Mouse (Mus musculus) liver, embryonic 11.5 days (tissue): ENCODE results near the gene Cabp7. TPM values are rescaled to one million over a fixed set of nuclear protein-coding genes. Genes with fewer than 3 reads are reported as not detected.

Experiments
- ATAC-seq: fragments of 200-750 bp; cut with Nextera tagmentation; replicated peaks from 2 replicates; pipeline ENCODE4 v1.8.0; 2017; ENCODE audit warnings: moderate number of reproducible peaks, mild to moderate bottlenecking, moderate TSS enrichment, moderate library complexity; ENCODE audit not compliant: low FRiP score
- DNase-seq: peaks from one replicate; pipeline ENCODE4 v3.0.0-alpha.2; 2017; ENCODE audit warnings: low spot score
- H3K27ac ChIP-seq: fragments of 300-500 bp; sonication (generic); 2 replicates; pipeline ENCODE4 v1.5.1; 2014; ENCODE audit warnings: mild to moderate bottlenecking, low read depth, low read length, control low read depth
- H3K27me3 ChIP-seq: fragments of 300-500 bp; sonication (generic); replicated peaks from 2 replicates; pipeline ENCODE4 v1.6.1; 2014; ENCODE audit warnings: low read length, mixed read lengths; ENCODE audit not compliant: control insufficient read depth, insufficient read depth
- H3K36me3 ChIP-seq: fragments of 300-500 bp; sonication (generic); 2 replicates; pipeline ENCODE4 v1.6.1; 2014; ENCODE audit warnings: mild to moderate bottlenecking, low read length, moderate library complexity, mixed read lengths; ENCODE audit not compliant: control insufficient read depth, insufficient read depth
- H3K4me1 ChIP-seq: fragments of 300-500 bp; sonication (generic); replicated peaks from 2 replicates; pipeline ENCODE4 v1.6.1; 2014; ENCODE audit warnings: low read length, mixed read lengths; ENCODE audit not compliant: control insufficient read depth, insufficient read depth
- H3K4me2 ChIP-seq: fragments of 300-500 bp; sonication (generic); 2 replicates; pipeline ENCODE4 v1.6.1; 2014; ENCODE audit warnings: mild to moderate bottlenecking, control low read depth, moderate library complexity
- H3K4me3 ChIP-seq: fragments of 300-500 bp; sonication (generic); 2 replicates; pipeline ENCODE4 v1.5.1; 2014; ENCODE audit warnings: low read depth, low read length, control low read depth
- H3K9ac ChIP-seq: fragments of 300-500 bp; sonication (generic); 2 replicates; pipeline ENCODE4 v1.6.1; 2014; ENCODE audit warnings: low read depth, low read length, control low read depth
- H3K9me3 ChIP-seq: fragments of 300-500 bp; sonication (generic); 2 replicates; pipeline ENCODE4 v1.6.1; 2016; ENCODE audit warnings: low read length, inconsistent platforms, mixed read lengths; ENCODE audit not compliant: control insufficient read depth
- WGBS: fragments of 180-500 bp; shearing (Covaris S2); extraction: QIAGEN DNeasy Blood & Tissue Kit; methylation state at CpG from one replicate; pipeline ENCODE4 v1.1.7; 2014; 5-methylcytosine and 5-hydroxymethylcytosine counted together
- polyA plus RNA-seq: library from polyadenylated mRNA; unstranded; fragments of >200 nt; fragmentation: Nextera tagmentation; extraction: Ambion mirVana; gene quantifications from 2 replicates; pipeline ENCODE4 v1.2.1, GENCODE M21; 2014

Gene Cabp7
- polyA plus RNA-seq, 1 experiment from 2014 or later: 0.33 TPM

- H3K9ac ChIP-seq: no peak overlapping the region
- H3K9me3 ChIP-seq: no peaks in the 10 kb centered on the region
- no peaks in the 10 kb centered on the region for H3K4me1 ChIP-seq
- no peak for ATAC-seq
- no peak overlapping the region for H3K27ac ChIP-seq
- peaks cover 24% of the 10 kb centered on the region for H3K27me3 ChIP-seq
- H3K4me2 ChIP-seq: no peak overlapping the region
- no peaks in the 10 kb centered on the region for H3K36me3 ChIP-seq
- WGBS: 54% methylated on average over 11 of the region's 11 CpGs
- DNase-seq: no peak
- H3K4me3 ChIP-seq: no peak overlapping the region
These were observed 10.6 kb upstream of the Cabp7 start for GRCm38 (mm10) chr11:4756984-4757788.

GRCm38 (mm10) chr11:4756460-4756859 is 9.9 kb upstream of the Cabp7 start:
- Histone ChIP-seq H3K9ac (no peak overlapping the region), H3K4me1 (no peaks in the 10 kb centered on the region), H3K4me3 (no peak overlapping the region), H3K27ac (no peak overlapping the region), H3K27me3 (peaks cover 24% of the 10 kb centered on the region), H3K36me3 (no peaks in the 10 kb centered on the region), H3K9me3 (no peaks in the 10 kb centered on the region), H3K4me2 (no peak overlapping the region)
- WGBS: 70% methylated on average over 9 of the region's 9 CpGs
- DNase-seq (no peak), ATAC-seq (no peak)

GRCm38 (mm10) chr11:4754867-4755266 is 8.3 kb upstream of the Cabp7 start:
- Histone ChIP-seq H3K36me3 (no peaks in the 10 kb centered on the region), H3K9ac (no peak overlapping the region), H3K4me3 (no peak overlapping the region), H3K9me3 (no peaks in the 10 kb centered on the region), H3K27me3 (peaks cover 25% of the 10 kb centered on the region), H3K4me2 (no peak overlapping the region), H3K27ac (no peak overlapping the region), H3K4me1 (no peaks in the 10 kb centered on the region)
- ATAC-seq (no peak), DNase-seq (no peak)
- 82% methylated on average over 11 of the region's 11 CpGs for WGBS

GRCm38 (mm10) chr11:4754036-4754435 is 7.5 kb upstream of the Cabp7 start:
- 82% methylated on average over 3 of the region's 3 CpGs for WGBS
- Histone ChIP-seq H3K9ac (no peak overlapping the region), H3K4me1 (no peaks in the 10 kb centered on the region), H3K27me3 (peaks cover 33% of the 10 kb centered on the region), H3K4me2 (no peak overlapping the region), H3K36me3 (no peaks in the 10 kb centered on the region), H3K27ac (no peak overlapping the region), H3K9me3 (no peaks in the 10 kb centered on the region), H3K4me3 (no peak overlapping the region)
- no peak for DNase-seq
- no peak for ATAC-seq

- Histone ChIP-seq H3K4me3 (no peak overlapping the region), H3K4me2 (no peak overlapping the region), H3K27ac (no peak overlapping the region), H3K27me3 (peaks cover 45% of the 10 kb centered on the region), H3K4me1 (no peaks in the 10 kb centered on the region), H3K9ac (no peak overlapping the region), H3K36me3 (no peaks in the 10 kb centered on the region), H3K9me3 (no peaks in the 10 kb centered on the region)
- WGBS: 49% methylated on average over 10 of the region's 10 CpGs
- no peak for ATAC-seq
- DNase-seq: no peak
These were observed 6.3 kb upstream of the Cabp7 start for GRCm38 (mm10) chr11:4752836-4753235.

- Histone ChIP-seq H3K4me2 (no peak overlapping the region), H3K4me1 (peaks cover 6% of the 10 kb centered on the region), H3K36me3 (no peaks in the 10 kb centered on the region), H3K9ac (no peak overlapping the region), H3K27me3 (peaks cover 66% of the 10 kb centered on the region), H3K9me3 (no peaks in the 10 kb centered on the region), H3K27ac (no peak overlapping the region), H3K4me3 (no peak overlapping the region)
- 5% methylated on average over 9 of the region's 9 CpGs for WGBS
- no peak; the same call in 1 of the 2 replicates for ATAC-seq
- peak; percentile 77 for DNase-seq
These were observed 3.7 kb upstream of the Cabp7 start for GRCm38 (mm10) chr11:4750263-4750662.

GRCm38 (mm10) chr11:4747285-4747684 is 707 bp upstream of the Cabp7 start:
- Histone ChIP-seq H3K27me3 (peaks cover 90% of the 10 kb centered on the region), H3K4me1 (peaks cover 6% of the 10 kb centered on the region), H3K4me2 (peak overlapping the region; percentile 76), H3K36me3 (no peaks in the 10 kb centered on the region), H3K9ac (no peak overlapping the region), H3K9me3 (no peaks in the 10 kb centered on the region), H3K4me3 (peak overlapping the region; percentile 48), H3K27ac (no peak overlapping the region)
- 2% methylated on average over 12 of the region's 12 CpGs for WGBS
- ATAC-seq (no peak), DNase-seq (no peak)

- Histone ChIP-seq H3K4me3 (peak overlapping the region; percentile 48), H3K4me1 (peaks cover 6% of the 10 kb centered on the region), H3K9ac (no peak overlapping the region), H3K4me2 (peak overlapping the region; percentile 76), H3K27me3 (peaks cover 84% of the 10 kb centered on the region), H3K9me3 (no peaks in the 10 kb centered on the region), H3K36me3 (no peaks in the 10 kb centered on the region), H3K27ac (no peak overlapping the region)
- DNase-seq (no peak), ATAC-seq (no peak)
- WGBS: under 1% methylated on average over 38 of the region's 39 CpGs
These were observed 609 bp downstream of the Cabp7 start for GRCm38 (mm10) chr11:4745969-4746368.

- WGBS: 56% methylated on average over 6 of the region's 6 CpGs
- DNase-seq (no peak), ATAC-seq (no peak)
- Histone ChIP-seq H3K9ac (no peak overlapping the region), H3K27ac (no peak overlapping the region), H3K4me1 (peaks cover 6% of the 10 kb centered on the region), H3K9me3 (no peaks in the 10 kb centered on the region), H3K4me2 (no peak overlapping the region), H3K36me3 (no peaks in the 10 kb centered on the region), H3K4me3 (no peak overlapping the region), H3K27me3 (peaks cover 74% of the 10 kb centered on the region)
These were observed 1.9 kb downstream of the Cabp7 start for GRCm38 (mm10) chr11:4744691-4745090.
